Mouse (Mus musculus) hindbrain, postnatal 0 days (tissue): ENCODE results near the gene Rims3. TPM values are rescaled to one million over a fixed set of nuclear protein-coding genes. Genes with fewer than 3 reads are reported as not detected.
A peak's percentile ranks its signal among the peaks of the same experiment; 100 is the strongest.

Experiments
- ATAC-seq: fragments of 200-750 bp; cut with Nextera tagmentation; 2 replicates; pipeline ENCODE4 v1.8.0; 2017; ENCODE audit warnings: mild to moderate bottlenecking, moderate TSS enrichment, moderate library complexity
- DNase-seq: peaks from one replicate; pipeline ENCODE4 v3.0.0-alpha.2; 2015; ENCODE audit warnings: low spot score
- H3K27ac ChIP-seq: fragments of 300-500 bp; sonication (generic); 2 replicates; pipeline ENCODE4 v1.5.1; 2014; ENCODE audit warnings: mild to moderate bottlenecking
- H3K27me3 ChIP-seq: fragments of 300-500 bp; sonication (generic); 2 replicates; pipeline ENCODE4 v1.6.1; 2014; ENCODE audit warnings: low read length, mixed read lengths; ENCODE audit not compliant: insufficient read depth
- H3K36me3 ChIP-seq: fragments of 300-500 bp; sonication (generic); 2 replicates; pipeline ENCODE4 v1.6.1; 2014; ENCODE audit warnings: low read length, mixed read lengths; ENCODE audit not compliant: insufficient read depth
- H3K4me1 ChIP-seq: fragments of 300-500 bp; sonication (generic); 2 replicates; pipeline ENCODE4 v1.6.1; 2014; ENCODE audit warnings: antibody characterized with exemption, low read length, mixed read lengths; ENCODE audit not compliant: insufficient read depth
- H3K4me2 ChIP-seq: fragments of 300-500 bp; sonication (generic); 2 replicates; pipeline ENCODE4 v1.6.1; 2014; ENCODE audit warnings: low read depth, mild to moderate bottlenecking, low read length, moderate library complexity, mixed read lengths
- H3K4me3 ChIP-seq: fragments of 300-500 bp; sonication (generic); 2 replicates; pipeline ENCODE4 v1.5.1; 2014; ENCODE audit warnings: low read length
- H3K9ac ChIP-seq: fragments of 300-500 bp; sonication (generic); replicated peaks from 2 replicates; pipeline ENCODE4 v1.6.1; 2014; ENCODE audit warnings: mild to moderate bottlenecking, low read length, moderate library complexity, mixed read lengths
- H3K9me3 ChIP-seq: fragments of 300-500 bp; sonication (generic); 2 replicates; pipeline ENCODE4 v1.6.1; 2016; ENCODE audit warnings: low read length, mixed read lengths
- CTCF ChIP-seq: IDR thresholded peaks from 2 replicates; pipeline ENCODE4 v1.5.1; 2016; ENCODE audit warnings: antibody characterized with exemption, control low read depth, low read depth
- WGBS: fragments of 180-500 bp; shearing (Covaris S2); extraction: QIAGEN DNeasy Blood & Tissue Kit; methylation state at CpG from one replicate; pipeline ENCODE4 v1.1.7; 2014; 5-methylcytosine and 5-hydroxymethylcytosine counted together
- polyA plus RNA-seq: library from polyadenylated mRNA; unstranded; fragments of >200 nt; fragmentation: Nextera tagmentation; extraction: Ambion mirVana; gene quantifications from 2 replicates; pipeline ENCODE4 v1.2.1, GENCODE M21; 2015
- total RNA-seq: library from RNA; depleted of rRNA; stranded (reverse); fragments of >200 nt; gene quantifications from 2 replicates; pipeline ENCODE4 v1.2.3, GENCODE M21; 2014

Rims3 gene
- total and polyA plus RNA-seq, 2 experiments from 2014 or later: 22.8 to 109 TPM

DNA sequence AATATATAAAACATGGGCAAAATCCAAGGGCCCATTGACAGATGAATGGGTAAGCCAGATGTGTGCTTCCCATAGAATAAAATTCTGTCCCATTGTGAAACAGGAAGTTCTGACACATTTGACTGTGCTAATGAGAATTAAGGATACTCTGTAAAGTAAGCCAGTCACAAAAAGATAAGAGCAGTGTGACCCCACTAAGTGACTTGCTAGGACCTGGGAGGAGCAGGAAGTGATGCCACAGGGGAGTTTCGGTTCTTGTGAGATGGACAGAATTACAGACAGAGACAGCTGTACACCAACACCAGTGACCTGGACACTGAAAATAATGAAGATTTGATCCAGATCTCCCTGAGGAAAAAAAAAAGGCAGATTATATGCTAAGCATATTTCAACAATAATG lies 59.2 kb downstream of the Rims3 start:
- H3K36me3 ChIP-seq: no peaks in the 10 kb centered on the region
- WGBS: 85% methylated on average over 1 of the region's 1 CpGs
- no peaks in the 10 kb centered on the region for H3K4me1 ChIP-seq
- no peak overlapping the region for H3K9ac ChIP-seq
- no peak for DNase-seq
- no peaks in the 10 kb centered on the region for H3K27me3 ChIP-seq
- ATAC-seq: no peak
- no peak for TF ChIP-seq CTCF
- H3K4me3 ChIP-seq: no peak overlapping the region
- H3K4me2 ChIP-seq: no peak overlapping the region
- H3K27ac ChIP-seq: no peak overlapping the region
- H3K9me3 ChIP-seq: no peaks in the 10 kb centered on the region

DNA sequence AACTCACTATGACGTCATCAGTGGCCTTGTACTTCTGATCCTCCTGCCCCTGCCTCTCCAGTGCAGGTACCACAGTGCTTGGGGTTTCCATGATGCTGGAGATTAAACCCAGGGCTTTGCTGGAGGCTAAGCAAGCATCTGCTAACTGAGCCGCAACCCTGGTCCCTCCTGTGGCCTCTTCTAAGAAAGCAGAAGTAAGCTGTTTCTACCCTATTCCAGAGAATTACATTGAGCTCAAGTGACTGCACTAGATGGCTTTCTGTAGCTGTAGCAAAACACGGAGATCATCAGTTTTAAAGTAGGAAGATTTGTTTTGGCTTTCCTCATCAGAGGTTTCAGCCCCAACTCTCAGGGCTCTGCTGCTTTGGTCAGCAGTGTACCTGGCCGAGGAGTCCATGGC lies 59.9 kb downstream of the Rims3 start:
- WGBS: 73% methylated on average over 4 of the region's 4 CpGs
- TF ChIP-seq CTCF: no peak
- H3K27me3 ChIP-seq: no peaks in the 10 kb centered on the region
- no peak overlapping the region for H3K4me3 ChIP-seq
- DNase-seq (no peak), ATAC-seq (no peak)
- H3K36me3 ChIP-seq: no peaks in the 10 kb centered on the region
- H3K4me2 ChIP-seq: no peak overlapping the region
- no peak overlapping the region for H3K27ac ChIP-seq
- H3K4me1 ChIP-seq: no peaks in the 10 kb centered on the region
- H3K9ac ChIP-seq: no peak overlapping the region
- H3K9me3 ChIP-seq: no peaks in the 10 kb centered on the region

DNA sequence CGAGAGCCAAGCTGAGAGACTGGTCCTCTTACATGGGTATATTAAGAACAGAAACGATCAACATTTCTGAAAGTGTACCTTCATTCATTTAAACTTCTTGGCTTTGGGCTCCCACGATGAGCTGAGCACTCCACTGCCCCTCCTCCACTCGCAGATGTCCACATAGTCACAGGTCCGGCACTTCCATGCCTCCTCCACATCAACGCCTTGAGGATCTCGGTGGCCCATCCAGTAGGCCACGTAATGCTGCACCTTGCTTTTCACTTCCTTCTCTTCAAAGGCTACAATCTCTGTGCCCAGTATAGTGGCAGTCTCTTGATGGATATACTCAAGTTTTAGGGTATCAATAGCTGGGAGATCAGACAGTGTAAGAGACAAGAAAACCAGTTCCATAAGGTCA lies 66.8 kb downstream of the Rims3 start:
- H3K27ac ChIP-seq: no peak overlapping the region
- WGBS: 97% methylated on average over 8 of the region's 8 CpGs
- no peak for ATAC-seq

DNA sequence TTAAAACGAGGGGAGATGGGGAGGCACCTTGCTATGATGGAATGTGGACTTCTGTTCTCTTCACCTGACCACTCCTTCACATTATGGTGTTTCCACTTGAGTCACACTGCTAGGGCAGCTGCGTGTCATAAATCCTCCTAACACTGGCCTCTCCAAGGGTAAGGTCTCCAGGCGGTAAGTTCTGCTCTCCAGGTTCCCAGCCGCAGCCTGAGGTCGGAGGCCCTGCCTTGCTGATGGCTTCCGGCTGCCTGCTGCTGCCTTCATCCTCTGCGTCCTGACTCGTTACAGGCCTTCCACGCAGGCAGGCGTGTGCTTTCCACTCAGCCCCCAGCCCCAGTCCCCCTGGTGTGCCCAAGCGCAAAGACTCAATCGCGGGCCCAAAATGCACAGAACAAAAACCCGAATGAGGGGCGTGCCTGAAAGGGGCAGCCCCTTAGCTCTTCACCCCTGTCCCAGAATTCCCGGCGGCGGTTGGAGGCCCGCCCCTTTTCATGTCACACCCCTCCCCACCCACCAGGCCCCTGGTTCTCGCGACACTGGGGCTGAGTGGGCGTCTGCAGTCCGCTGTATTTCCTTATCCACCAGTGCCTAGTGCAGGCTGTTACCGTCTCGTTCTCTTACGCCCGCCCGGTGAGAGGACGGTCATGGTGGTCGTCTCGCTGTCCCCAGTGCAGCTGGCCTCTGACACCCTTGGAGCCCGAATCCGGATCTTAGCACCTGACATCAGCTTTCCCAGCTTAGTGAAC lies 70.1 kb downstream of the Rims3 start, which contains the start of gene Exo5:
TSS of gene Exo5 (minus strand) at position 464 of the 746 bp plus-strand sequence.
- Histone ChIP-seq H3K4me1 (no peaks in the 10 kb centered on the region), H3K36me3 (peaks cover 11% of the 10 kb centered on the region; the same call in 1 of the 2 replicates), H3K9me3 (no peaks in the 10 kb centered on the region), H3K27ac (peak within 1 kb of the TSS; percentile 91), H3K4me3 (peak within 1 kb of the TSS; percentile 57), H3K9ac (peak within 1 kb of the TSS; percentile 84), H3K4me2 (peak within 1 kb of the TSS; percentile 84), H3K27me3 (no peaks in the 10 kb centered on the region)
- WGBS: under 1% methylated on average over 33 of the region's 33 CpGs
- peak; percentile 3; the same call in 1 of the 2 replicates for TF ChIP-seq CTCF
- DNase-seq: peak; percentile 96
- peak; percentile 99 for ATAC-seq

More for the DNA sequence above, 66.8 kb downstream of the Rims3 start:
- Histone ChIP-seq H3K9me3 (no peaks in the 10 kb centered on the region), H3K4me2 (no peak overlapping the region), H3K9ac (no peak overlapping the region), H3K4me3 (no peak overlapping the region), H3K4me1 (no peaks in the 10 kb centered on the region), H3K36me3 (peaks cover 11% of the 10 kb centered on the region; the same call in 1 of the 2 replicates), H3K27me3 (no peaks in the 10 kb centered on the region)
- DNase-seq: no peak
- TF ChIP-seq CTCF: no peak

DNA sequence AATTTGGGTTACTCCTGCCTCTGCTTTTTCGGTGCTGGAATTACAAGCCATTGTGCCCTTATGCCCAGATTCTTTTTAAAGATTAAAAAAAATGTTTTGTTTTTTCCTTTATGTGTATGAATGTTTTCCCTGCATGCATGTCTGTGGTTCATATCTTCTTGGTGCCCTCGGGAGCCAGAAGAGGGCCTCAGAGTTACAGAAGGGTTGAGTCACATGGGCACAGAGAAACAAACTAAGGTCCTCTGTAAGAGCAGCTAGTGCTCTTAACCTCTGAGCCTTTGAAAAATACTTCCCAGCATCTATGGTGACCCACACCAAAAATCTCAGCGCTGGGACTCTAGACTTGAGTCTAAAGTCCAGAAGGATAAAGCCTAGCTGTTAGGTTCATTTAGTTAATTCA lies 70.8 kb downstream of the Rims3 start:
- H3K36me3 ChIP-seq: peaks cover 11% of the 10 kb centered on the region; the same call in 1 of the 2 replicates
- no peaks in the 10 kb centered on the region for H3K27me3 ChIP-seq
- 13% methylated on average over 3 of the region's 3 CpGs for WGBS
- TF ChIP-seq CTCF: peak; percentile 44; the same call in 1 of the 2 replicates
- H3K4me1 ChIP-seq: no peaks in the 10 kb centered on the region
- H3K4me3 ChIP-seq: peak overlapping the region; percentile 57
- ATAC-seq: peak; percentile 46; the same call in 1 of the 2 replicates
- H3K9ac ChIP-seq: peak overlapping the region; percentile 84
- DNase-seq: peak; percentile 51
- H3K4me2 ChIP-seq: peak overlapping the region; percentile 84
- peak overlapping the region; percentile 91 for H3K27ac ChIP-seq
- peaks cover 2% of the 10 kb centered on the region; the same call in 1 of the 2 replicates for H3K9me3 ChIP-seq

DNA sequence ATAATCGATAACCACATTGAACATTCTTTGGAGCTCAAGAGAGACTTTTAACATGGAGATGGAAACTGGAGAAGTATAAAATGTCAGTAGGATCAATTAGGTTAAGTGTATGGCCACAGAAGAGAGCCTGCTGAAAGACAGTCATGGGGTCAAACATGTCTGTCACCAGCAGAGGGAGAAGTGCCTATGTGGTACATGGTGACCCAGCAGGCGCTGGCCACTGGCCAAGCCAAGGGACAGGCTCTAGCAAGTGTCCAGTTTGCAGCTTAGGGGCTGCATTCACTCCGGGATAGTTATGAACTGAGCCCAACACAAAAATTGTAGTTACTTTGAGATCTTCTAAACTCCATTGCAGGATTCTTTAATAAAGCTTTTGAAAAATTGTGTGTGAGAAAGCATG lies 74.1 kb downstream of the Rims3 start:
- TF ChIP-seq CTCF: peak; percentile 42
- no peak overlapping the region for H3K4me2 ChIP-seq
- no peaks in the 10 kb centered on the region for H3K27me3 ChIP-seq
- H3K9ac ChIP-seq: no peak overlapping the region
- peaks cover 7% of the 10 kb centered on the region; the same call in 1 of the 2 replicates for H3K9me3 ChIP-seq
- H3K4me1 ChIP-seq: no peaks in the 10 kb centered on the region
- peak; percentile 39 for DNase-seq
- no peak for ATAC-seq
- no peak overlapping the region for H3K4me3 ChIP-seq
- 78% methylated on average over 3 of the region's 3 CpGs for WGBS
- no peaks in the 10 kb centered on the region for H3K36me3 ChIP-seq
- H3K27ac ChIP-seq: no peak overlapping the region

DNA sequence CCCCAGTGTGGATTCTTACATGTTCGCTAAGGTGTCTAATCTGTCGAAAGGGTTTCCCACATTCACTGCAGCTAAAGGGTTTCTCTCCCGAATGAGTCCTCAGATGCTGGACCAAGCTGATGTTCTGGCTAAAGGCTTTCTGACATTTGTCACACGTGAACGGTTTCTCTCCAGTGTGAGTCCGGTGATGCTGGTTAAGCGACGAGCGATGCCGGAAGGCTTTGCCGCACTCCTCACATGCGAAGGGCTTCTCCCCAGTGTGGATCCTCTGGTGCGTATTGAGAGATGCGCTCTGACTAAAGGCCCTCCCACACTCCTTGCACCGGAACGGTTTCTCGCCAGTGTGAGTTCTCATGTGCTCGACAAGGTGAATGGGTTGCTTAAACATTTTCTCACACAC lies 76.1 kb downstream of the Rims3 start:
- Histone ChIP-seq H3K9me3 (peaks cover 7% of the 10 kb centered on the region; the same call in 1 of the 2 replicates), H3K27me3 (no peaks in the 10 kb centered on the region), H3K9ac (no peak overlapping the region), H3K4me2 (no peak overlapping the region), H3K4me3 (no peak overlapping the region), H3K27ac (no peak overlapping the region), H3K4me1 (no peaks in the 10 kb centered on the region), H3K36me3 (no peaks in the 10 kb centered on the region)
- DNase-seq (no peak), ATAC-seq (no peak)
- TF ChIP-seq CTCF: no peak
- WGBS: 96% methylated on average over 18 of the region's 18 CpGs
